Mouse (Mus musculus) adrenal gland, adult 2 months (tissue): ENCODE results near the gene Bmp3. TPM values are rescaled to one million over a fixed set of nuclear protein-coding genes. Genes with fewer than 3 reads are reported as not detected.

Experiments
- DNase-seq: peaks from one replicate; pipeline ENCODE4 v3.0.0; 2021
- long read RNA-seq: library from polyadenylated mRNA; stranded (forward); transcript quantifications from one replicate; pipeline ENCODE4 v2.0.0, GENCODE M21; 2021
- polyA plus RNA-seq: library from polyadenylated mRNA; depleted of rRNA; stranded (reverse); fragments of >200 nt; gene quantifications from 2 replicates; pipeline ENCODE4 v1.2.3, GENCODE M21; 2012; rRNA removed
- total RNA-seq, 2 experiments: library from RNA; stranded (reverse); gene quantifications; 2 replicates each; pipeline ENCODE4 v1.2.3; 2021

Bmp3 gene
- total RNA-seq (1 to 10 TPM in 1 of 2 experiments, under 1 TPM in 1; 0.86 to 1.4 TPM), polyA plus RNA-seq (0.96 and 1.2 TPM in 2 replicates)
- long read RNA-seq, full-length matches to known transcripts = 2 of 2 reads
- long read RNA-seq, partial matches to known transcripts = 0 of 2 reads
- long read RNA-seq, other reads (novel, unspliced or antisense) = 0 of 2 reads

DNA sequence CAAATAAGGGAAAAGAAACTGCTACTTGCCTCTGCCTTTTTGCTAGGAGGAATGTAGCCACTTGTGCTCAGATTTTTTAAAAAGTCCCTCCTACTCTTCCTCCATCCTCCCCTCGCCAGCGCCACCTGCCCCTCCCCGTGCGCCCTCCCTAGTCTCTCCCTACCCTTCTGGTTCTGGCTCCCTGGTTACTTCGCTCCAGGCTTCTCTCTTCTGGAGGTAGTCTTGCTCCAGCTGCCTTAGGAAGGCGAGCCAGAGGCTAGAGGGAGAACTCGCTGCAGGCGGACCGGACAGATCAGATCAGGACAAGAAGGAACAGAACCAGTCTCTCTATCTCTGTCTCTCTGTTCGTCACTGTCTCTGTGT, at the start of gene Bmp3:
Gene Bmp3, plus strand, starts transcription at position 152 of the 363 bp plus-strand sequence.
- no peak for DNase-seq

GRCm38 (mm10) chr5:98804761-98805160, 49.5 kb upstream of the Bmp3 start:
- DNase-seq = no peak

- DNase-seq = no peak
Measured at GRCm38 (mm10) chr5:98806492-98806891, 47.7 kb upstream of the Bmp3 start.

DNA sequence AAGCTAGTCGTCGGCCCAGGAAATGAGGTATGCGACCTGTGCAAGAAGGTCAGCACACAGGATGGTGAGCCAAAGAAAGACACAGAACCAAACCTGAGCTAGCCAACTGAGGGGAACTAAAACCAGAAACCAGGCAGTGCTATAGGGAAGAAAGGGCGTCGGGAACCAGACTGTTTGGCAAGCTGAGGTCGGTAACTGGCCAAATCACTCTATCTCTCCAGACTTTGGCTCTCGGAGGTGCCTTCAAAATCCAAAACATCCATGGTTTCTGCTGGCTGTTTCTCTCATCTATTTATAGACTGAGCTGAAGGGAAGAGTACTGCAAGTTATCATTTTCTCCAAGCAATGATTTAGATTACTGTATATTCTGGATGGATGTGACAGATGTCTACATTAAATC, 47.2 kb upstream of the Bmp3 start:
- DNase-seq = no peak

- no peak for DNase-seq
Measured at GRCm38 (mm10) chr5:98807953-98808352, 46.3 kb upstream of the Bmp3 start.

DNA sequence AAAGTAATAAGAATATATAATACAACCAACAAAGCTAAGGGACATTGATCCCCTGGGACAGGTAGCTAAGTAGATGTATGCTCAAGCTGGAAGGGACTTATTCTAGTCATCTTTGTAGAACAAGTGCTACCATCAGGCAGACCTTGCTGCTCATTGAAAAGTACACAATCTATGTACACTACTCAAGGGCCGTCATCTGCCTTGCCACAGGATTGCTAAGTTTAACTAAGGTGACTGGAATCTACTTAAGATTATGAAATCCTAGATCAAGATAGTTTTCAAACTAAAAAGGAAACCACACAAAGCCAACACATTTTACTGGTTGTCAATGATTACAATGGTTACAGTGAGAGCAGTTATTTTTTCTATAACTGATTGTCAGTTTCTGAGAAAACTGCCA, 41.8 kb upstream of the Bmp3 start:
- no peak for DNase-seq

GRCm38 (mm10) chr5:98815269-98815668, 38.9 kb upstream of the Bmp3 start:
- DNase-seq = no peak

- DNase-seq = no peak
Measured at GRCm38 (mm10) chr5:98833760-98834159, 20.5 kb upstream of the Bmp3 start.

DNA sequence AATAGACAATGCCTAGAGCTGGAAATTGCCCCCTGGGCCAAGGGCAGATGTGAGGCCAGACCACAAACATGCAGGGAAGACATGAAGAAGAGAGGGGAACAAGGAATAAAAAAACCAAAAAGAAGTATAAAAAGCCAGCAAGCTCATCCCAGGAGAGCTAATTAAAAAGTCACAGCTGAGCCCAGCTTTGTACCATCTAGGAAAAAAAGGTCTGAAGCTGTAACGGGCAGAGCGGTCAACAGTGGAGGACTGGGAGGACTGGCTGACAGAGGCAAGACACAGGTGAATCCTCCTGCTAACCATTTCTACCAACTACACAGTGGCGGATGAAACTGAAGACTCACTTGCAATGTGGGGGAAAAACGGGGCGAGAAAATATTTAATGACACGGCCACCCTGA, 19.9 kb upstream of the Bmp3 start:
- DNase-seq = no peak

- DNase-seq = no peak
Measured at GRCm38 (mm10) chr5:98842600-98843310, 11.5 kb upstream of the Bmp3 start.

DNA sequence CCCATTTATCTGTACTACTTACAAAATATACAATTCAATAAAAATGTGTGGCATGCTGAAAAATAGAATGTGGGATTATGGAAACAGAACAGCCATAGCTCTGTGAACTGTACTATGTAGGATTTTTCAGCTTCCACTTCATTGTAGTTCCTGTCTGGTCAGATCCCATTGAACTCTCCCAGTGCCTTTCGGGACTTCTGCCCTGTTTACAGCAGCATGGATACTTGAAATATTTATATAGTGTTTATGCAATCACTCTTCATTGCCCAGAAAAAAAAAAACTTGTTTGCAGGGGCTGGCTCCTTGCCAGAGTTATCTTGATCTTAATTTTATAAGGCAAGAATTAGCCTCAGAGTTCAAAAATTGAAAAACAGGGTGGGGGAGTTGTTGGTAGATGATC, 9.6 kb upstream of the Bmp3 start:
- no peak for DNase-seq

DNA sequence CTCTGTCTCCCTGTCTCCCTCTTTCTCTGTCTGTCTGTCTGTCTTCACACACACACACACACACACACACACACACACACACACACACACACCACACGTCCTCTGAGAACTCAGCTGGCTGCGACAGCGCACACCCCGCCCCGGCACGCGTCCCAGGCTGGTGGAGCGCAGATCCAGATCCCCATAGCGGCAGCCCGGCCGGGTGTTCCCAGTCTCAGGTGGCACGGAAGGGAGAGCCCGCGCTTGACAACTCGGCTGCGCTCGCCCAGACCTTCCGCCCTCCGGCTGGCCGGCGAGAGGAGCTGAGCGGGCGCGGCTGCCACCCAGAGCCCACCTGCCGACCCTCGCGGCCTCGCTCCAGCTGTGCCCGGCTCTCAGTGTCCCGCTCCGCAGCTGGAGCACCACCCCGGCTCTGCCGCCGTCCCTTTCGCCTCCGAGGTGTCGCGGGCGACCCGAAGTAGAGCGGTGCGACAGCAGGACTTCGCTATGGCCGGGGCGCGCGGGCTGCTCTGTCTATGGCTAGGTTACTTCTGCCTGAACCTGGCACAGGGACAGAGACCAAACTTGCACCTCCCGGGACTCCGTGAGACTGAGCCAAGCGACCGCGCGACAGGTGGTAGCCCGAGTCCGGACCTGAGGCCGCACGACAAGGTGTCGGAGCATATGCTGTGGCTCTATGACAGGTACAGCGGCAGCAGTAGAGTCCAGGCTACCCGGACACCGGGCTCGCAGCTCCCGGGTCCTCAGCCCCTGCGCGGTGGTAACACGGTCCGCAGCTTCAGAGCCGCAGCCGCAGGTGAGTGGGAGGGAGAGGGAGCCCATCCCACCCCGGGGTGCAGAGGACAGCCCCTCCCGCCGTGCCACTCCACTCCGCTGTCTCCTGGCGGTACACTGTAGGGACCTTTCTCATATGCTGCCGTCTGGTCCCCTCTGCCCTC, 681 bp downstream of the Bmp3 start:
- DNase-seq = peak; percentile 13

- no peak for DNase-seq
Measured at GRCm38 (mm10) chr5:98855741-98856140, 1.5 kb downstream of the Bmp3 start.

DNA sequence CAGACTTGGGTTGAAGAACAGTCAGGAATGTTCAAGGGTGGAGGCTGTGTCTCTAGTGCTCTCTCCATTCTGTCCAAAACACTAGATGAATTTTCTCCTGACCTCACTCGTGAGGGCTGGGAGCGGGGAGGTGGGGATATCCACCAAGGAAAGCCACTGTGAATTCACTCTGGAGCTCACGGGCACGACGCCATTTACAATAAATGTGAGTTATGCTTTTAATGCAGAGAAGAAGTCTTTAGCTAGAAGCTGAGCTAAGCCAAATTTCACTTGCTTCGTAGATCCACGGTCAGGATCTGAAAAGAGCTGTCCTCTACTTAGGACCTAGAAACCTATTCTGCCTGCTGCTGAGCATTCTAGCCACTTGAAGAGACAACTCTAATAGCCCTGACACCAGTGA, 2.1 kb downstream of the Bmp3 start:
- DNase-seq = no peak

- peak; percentile 5 for DNase-seq
Measured at GRCm38 (mm10) chr5:98863891-98864290, 9.7 kb downstream of the Bmp3 start.

DNA sequence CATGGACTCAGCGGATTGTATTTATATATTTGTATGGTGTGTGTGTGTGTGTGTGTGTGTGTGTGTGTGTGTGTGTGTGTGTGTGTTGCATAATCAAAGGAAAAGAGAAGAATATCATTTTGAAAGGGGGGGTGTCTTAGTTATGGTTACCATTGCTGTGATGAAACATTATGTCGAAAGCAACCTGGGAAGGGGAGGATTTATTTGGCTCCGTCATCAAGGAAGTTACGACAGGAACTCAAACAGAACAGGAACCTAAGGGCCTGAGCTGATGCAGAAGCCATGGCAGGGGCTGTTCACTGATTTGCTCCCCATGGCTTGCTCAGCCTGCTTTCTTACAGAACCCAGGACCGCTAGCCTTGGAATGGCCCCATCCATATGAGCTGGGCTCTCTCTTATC, 10.9 kb downstream of the Bmp3 start:
- DNase-seq = no peak

- DNase-seq = no peak
Measured at GRCm38 (mm10) chr5:98876056-98876455, 21.8 kb downstream of the Bmp3 start.

- peak; percentile 30 for DNase-seq
Measured at GRCm38 (mm10) chr5:98878891-98879290, 24.7 kb downstream of the Bmp3 start.

DNA sequence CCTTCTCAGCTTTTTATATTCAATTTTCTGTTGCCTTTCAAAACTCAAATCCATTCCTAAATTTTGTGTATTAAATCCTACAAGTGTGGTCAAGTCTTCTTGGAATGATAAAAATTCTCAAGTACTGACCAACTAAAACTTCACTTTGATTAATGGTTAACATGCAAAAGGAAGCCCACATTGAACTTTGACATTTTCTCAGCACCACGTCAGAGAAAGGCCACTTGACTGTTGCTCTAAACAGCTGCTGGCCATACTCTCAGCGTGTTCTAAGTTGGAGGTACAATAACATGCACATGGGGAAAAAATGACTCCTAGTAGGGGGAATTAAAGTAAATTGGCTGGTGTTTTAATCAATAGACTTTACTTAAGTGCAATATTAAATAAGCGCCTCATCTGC, 27.9 kb downstream of the Bmp3 start:
- DNase-seq = no peak

DNA sequence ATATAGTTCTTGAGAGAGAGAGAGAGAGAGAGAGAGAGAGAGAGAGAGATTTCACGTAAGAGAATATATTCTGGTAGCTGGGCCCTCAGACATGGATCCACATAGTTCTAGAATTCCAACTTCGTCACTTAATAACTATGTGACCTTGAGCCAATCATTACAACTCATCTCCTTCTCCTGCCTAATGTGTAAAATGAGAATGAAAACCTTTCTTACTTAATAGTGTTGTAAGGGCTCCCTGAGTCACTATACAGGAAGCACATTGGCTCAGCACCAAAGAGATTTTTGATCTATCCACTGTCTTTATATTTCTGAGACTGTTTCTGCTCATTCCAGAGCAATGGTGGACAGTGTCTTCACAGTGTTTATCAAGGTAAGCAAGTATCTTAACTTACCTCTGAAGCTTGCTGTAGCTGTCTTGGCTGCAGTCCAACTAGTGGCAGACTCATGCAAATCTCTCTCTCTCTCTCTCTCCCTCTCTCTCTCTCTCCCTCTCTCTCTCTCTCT, 36.4 kb downstream of the Bmp3 start:
- no peak for DNase-seq

GRCm38 (mm10) chr5:98894281-98894680, 40.1 kb downstream of the Bmp3 start:
- DNase-seq = no peak

GRCm38 (mm10) chr5:98897946-98898345, 43.7 kb downstream of the Bmp3 start:
- no peak for DNase-seq

- no peak for DNase-seq
Measured at GRCm38 (mm10) chr5:98900926-98901325, 46.7 kb downstream of the Bmp3 start.
